Mouse (Mus musculus) spleen, postnatal 4 days (tissue): ENCODE data around the gene Mertk.

Experiments used
- DNase-seq, 2 experiments: peaks; one replicate each; pipeline ENCODE4 v3.0.0; 2022; ENCODE audit warnings: low spot score in 2 of 2

Gene Mertk

DNA sequence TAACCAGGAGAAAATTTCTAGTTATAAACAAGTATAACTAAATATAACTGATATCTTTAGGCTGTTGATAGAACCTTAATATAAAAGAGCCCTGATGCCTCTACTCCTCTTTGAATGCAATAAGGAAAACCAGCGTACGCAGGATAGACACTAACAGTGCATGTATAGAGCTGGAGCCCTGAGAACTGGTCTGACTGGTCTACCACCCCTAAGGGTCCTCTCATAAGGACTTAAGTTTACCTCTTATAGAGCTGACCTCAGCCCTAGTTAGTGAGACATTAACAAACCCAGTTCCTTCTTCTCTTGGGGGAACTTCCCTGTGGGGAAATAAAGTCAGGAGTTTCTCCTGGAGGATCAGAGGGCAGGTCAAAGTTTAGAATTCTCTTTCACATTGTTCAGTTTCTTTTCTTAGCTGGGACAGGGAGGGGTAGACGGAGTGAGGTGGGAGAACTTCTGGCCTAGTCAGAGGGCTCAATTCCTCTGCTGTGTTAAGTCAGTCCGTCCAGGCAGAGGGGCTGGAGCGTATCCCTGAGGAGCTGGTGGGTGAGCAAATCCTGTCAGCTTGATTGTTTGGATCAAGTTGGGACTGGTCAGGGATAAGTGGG is 23.5 kb downstream of the Mertk start:
- no peak for DNase-seq

DNA sequence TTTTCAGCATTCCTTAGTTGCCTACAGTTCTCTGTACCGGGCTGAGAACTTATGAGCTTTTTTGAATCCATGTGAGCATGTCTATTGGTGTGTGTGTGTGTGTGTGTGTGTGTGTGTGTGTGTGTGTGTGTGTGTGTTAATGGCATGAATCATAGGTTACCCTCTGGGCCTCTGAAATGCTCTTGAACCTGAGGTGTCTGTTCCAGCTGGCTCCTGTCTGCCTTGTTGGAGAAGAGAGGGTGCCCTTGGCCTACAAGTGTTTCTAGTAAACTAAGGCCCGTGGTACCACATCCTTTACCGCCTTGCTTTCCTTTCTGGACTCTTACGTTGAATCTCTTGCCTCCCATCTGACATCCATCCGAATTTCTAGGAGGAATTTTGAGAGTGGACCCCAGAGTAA is 27.3 kb downstream of the Mertk start:
- DNase-seq: no peak

DNA sequence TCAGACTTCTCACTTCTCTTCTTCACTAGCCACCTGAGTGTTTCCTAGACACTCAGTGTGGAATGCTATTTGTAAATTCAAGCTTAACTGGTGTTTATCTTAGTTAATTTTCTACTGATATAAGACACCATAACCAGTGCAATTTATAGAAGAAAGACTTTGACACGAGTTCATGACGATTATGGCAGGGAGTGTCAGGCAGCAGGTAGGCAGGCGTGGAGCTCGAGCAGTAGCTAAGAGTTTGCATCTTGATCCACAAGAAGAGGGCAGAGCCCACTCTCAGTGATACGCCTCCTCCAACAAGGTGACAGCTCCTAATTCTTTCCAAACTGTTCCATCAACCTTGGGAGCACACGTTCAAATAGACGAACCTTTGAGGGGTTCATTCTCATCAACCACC is 27.9 kb downstream of the Mertk start:
- no peak for DNase-seq

- DNase-seq: no peak
Observed at GRCm38 (mm10) chr2:128727552-128727951, 28.8 kb downstream of the Mertk start.

- no peak for DNase-seq
Observed at GRCm38 (mm10) chr2:128728066-128728465, 29.3 kb downstream of the Mertk start.

- DNase-seq: no peak
Observed at GRCm38 (mm10) chr2:128729141-128729540, 30.4 kb downstream of the Mertk start.

DNA sequence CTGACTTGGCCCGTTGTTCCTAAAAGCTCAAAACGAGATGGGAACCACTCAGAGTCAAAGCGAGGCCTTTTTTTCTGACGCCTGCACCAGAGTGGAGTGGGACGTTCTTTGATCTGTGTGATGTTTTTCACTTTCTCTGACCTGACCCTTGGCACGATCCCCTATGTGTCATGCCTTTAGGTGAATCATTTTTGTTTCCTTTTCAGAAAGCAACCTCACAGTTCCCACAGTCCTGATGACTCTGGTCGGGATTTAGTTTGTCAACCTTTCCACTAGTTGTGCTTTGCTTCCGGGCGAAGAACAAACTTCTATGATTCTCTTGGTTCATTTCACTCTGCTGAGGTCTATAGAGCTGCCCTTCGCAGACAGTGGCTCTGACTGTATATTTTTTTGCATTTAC is 32.8 kb downstream of the Mertk start:
- DNase-seq: no peak

GRCm38 (mm10) chr2:128731951-128732350 is 33.2 kb downstream of the Mertk start:
- no peak for DNase-seq

GRCm38 (mm10) chr2:128735089-128735488 is 36.3 kb downstream of the Mertk start:
- no peak for DNase-seq

DNA sequence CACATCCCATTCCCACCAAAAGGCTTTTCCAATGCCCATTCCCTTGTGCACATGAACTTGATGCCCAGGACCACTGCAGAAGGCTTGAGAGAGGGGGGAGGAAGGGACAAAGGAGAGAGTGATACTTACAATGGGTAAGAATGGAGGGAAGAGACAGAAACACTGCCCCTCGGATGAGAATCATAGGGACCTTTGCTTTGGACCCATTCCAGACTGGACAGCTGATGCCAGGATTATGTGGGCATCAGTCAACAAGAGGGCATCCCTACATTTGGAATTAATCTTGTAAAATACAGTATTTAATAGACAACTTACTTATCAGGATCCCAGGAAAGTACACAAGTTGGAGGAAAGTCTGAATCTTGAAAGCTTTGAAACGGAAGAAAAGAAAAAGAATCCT is 38.3 kb downstream of the Mertk start:
- DNase-seq: no peak

DNA sequence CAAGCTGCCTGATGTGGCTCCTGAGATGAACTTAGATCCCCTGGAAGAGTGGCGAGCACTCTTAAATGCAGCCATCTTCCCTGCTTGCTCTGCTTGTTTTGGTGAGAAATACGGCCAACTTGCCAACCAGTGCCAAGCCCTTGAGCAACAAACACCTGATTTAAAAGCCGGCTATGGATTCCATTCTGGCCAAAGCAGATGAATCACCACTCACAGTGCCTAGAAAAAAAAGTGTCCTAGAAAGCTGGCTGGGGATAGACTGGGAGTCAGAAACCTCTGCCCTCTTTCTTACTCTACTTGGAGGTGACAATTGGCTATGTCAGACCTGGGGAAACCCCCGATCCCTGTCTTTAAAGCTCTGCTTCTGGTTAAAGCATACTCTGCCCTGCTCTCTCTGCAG is 39.0 kb downstream of the Mertk start:
- DNase-seq: no peak

GRCm38 (mm10) chr2:128738725-128739258 is 40.0 kb downstream of the Mertk start:
- no peak for DNase-seq

- no peak for DNase-seq
Observed at GRCm38 (mm10) chr2:128745879-128746620, 47.3 kb downstream of the Mertk start.

DNA sequence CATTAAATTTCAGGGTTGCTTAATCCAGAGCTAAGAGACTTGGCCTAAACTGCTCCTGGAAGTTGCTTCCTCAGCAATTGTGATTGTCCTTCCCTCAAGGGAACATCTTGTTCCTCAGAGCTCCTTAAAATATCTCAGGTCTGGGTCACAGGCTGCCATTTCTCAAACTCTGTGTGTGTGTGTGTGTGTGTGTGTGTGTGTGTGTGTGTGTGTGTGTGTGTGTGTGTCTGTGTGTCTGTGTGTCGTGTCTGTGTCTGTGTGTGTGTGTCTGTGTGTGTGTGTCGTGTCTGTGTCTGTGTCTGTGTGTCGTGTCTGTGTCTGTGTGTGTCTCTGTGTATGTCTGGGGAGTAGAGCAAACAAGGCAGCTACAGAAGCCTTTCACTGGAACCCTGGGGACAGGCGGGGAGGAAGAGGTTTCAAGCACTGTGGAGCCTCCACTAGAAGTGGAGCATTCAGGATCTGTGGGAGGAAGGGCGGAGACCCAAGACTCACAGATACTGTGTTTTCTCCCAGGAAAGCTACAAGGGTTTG is 47.9 kb downstream of the Mertk start:
- no peak for DNase-seq

GRCm38 (mm10) chr2:128747433-128748028 is 48.8 kb downstream of the Mertk start:
- no peak for DNase-seq

- no peak for DNase-seq
Observed at GRCm38 (mm10) chr2:128748171-128748570, 49.4 kb downstream of the Mertk start.

GRCm38 (mm10) chr2:128751030-128751429 is 52.3 kb downstream of the Mertk start:
- DNase-seq: no peak

DNA sequence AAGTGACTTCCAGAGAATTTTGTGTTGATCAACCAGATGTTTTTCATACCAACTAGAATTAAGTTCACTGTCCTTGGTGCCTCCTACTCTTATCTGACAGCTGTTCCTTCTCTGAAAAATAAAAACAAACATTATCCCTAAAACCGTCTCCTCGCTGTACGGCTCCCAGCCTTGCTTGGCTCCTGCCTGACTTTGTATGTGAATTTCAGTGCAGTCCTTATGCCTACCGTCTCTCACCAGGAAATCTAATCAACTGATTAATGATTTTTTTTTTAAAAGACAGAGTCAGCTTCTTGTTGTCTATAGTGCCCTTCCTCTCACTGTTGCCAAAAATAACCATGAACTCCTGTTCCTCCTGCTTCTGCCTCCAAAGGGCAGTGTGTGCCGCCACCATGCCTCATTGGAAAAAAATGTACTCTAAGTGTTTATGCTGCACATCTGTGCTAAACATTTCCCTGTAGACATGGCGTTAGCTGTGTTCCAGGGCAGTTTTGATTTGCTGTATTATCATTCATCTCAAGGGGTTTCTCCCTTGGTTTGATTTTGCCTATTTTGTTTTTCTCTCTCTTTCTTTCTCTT is 54.6 kb downstream of the Mertk start:
- no peak for DNase-seq

DNA sequence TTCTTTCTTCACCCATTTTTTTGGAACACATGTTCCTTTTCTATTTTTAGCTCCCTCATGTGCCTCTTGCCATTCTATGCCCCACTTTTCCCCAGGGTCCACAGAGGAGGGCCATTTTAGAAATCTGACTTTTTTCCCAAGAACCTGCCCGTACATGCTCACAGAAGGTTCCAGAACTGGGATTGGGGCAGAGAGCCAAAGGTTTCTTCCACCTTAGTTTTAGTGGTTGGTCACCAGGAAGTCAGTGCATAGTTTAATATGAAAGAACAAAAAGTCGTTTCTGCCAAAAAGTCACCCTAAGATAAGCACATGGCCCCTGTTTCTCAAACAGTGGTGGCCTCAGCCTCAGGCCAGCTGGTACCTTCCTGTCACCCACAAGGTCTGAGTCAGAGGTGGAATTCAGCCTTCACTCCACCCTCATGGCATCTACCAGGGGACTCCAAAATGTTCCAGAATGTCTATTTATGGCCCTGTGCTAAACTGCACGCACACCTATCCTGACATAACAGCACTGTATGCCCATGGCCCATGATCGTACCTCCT is 56.5 kb downstream of the Mertk start:
- no peak for DNase-seq

- DNase-seq: no peak
Observed at GRCm38 (mm10) chr2:128758724-128759340, 60.1 kb downstream of the Mertk start.

- no peak for DNase-seq
Observed at GRCm38 (mm10) chr2:128762008-128762407, 63.3 kb downstream of the Mertk start.

GRCm38 (mm10) chr2:128765787-128766186 is 67.0 kb downstream of the Mertk start:
- no peak for DNase-seq
